Mouse (Mus musculus) liver, embryonic 12.5 days (tissue): ENCODE measurements around the gene Uvssa. TPM values are rescaled to one million over a fixed set of nuclear protein-coding genes. Genes with fewer than 3 reads are reported as not detected.
"Not testable (repeated sequence)": the region's sequence is repeated elsewhere in the genome, so short reads cannot be mapped to it uniquely, and the experiment has no call there.

Experiments used
- ATAC-seq: fragments of 200-750 bp; cut with Nextera tagmentation; 2 replicates; pipeline ENCODE4 v1.8.0; 2017; ENCODE audit warnings: moderate number of reproducible peaks, mild to moderate bottlenecking, moderate library complexity
- H3K27ac ChIP-seq: fragments of 300-500 bp; sonication (generic); 2 replicates; pipeline ENCODE4 v1.5.1; 2016; ENCODE audit warnings: mild to moderate bottlenecking
- H3K27me3 ChIP-seq: fragments of 300-500 bp; sonication (generic); replicated peaks from 2 replicates; pipeline ENCODE4 v1.6.1; 2016; ENCODE audit warnings: mild to moderate bottlenecking, moderate library complexity
- H3K36me3 ChIP-seq: fragments of 300-500 bp; sonication (generic); 2 replicates; pipeline ENCODE4 v1.6.1; 2016; ENCODE audit warnings: mild to moderate bottlenecking, moderate library complexity
- H3K4me1 ChIP-seq: fragments of 300-500 bp; sonication (generic); 2 replicates; pipeline ENCODE4 v1.6.1; 2016
- H3K4me2 ChIP-seq: fragments of 300-500 bp; sonication (generic); 2 replicates; pipeline ENCODE4 v1.6.1; 2016; ENCODE audit warnings: mild to moderate bottlenecking, moderate library complexity
- H3K4me3 ChIP-seq: fragments of 300-500 bp; sonication (generic); 2 replicates; pipeline ENCODE4 v1.5.1; 2016; ENCODE audit warnings: mild to moderate bottlenecking, moderate library complexity
- H3K9ac ChIP-seq: fragments of 300-500 bp; sonication (generic); 2 replicates; pipeline ENCODE4 v1.6.1; 2016; ENCODE audit warnings: mild to moderate bottlenecking, moderate library complexity
- H3K9me3 ChIP-seq: fragments of 300-500 bp; sonication (generic); replicated peaks from 2 replicates; pipeline ENCODE4 v1.6.1; 2016; ENCODE audit warnings: mild to moderate bottlenecking, moderate library complexity
- WGBS: fragments of 180-500 bp; shearing (Covaris S2); methylation state at CpG from one replicate; pipeline ENCODE4 v1.1.7; 2016; ENCODE audit not compliant: insufficient replicate concordance; 5-methylcytosine and 5-hydroxymethylcytosine counted together
- polyA plus RNA-seq: library from polyadenylated mRNA; unstranded; fragments of >200 nt; fragmentation: Nextera tagmentation; extraction: Ambion mirVana; gene quantifications from 2 replicates; pipeline ENCODE4 v1.2.1, GENCODE M21; 2016

Uvssa gene
- polyA plus RNA-seq: 3.5 and 3.6 TPM in 2 replicates

DNA sequence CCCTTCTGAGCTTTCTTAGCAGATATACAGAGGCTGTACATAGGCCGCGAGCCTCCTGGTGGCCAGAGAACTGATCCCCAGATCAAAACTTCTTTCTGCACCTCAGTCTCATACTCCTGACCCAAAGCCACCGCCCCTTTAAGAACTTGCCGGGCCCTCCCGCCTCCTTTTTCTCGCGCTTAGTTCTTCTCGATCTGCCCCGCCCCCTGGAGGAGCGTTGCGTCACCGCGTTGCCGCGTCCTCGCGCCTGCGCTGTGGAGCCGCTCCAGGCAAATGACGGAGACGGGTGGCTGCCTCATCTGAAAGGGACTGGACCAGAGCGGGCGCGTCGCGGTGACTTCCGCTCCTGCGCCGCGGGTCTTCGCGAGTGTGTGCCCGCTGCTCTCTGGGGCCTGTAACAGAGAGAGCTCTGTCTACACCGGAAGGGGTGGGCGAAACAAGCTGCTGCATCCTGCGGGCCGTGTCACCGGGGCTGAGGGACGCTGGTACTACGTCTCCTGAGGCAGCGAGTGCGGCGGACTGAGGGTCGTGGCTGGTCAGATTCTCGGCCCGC, at the start of gene Uvssa:
Gene Uvssa, plus strand, starts transcription at position 248 of the 553 bp plus-strand sequence.
- peaks cover 24% of the 10 kb centered on the region for H3K4me1 ChIP-seq
- WGBS: under 1% methylated on average over 46 of the region's 46 CpGs
- H3K4me2 ChIP-seq: peak within 1 kb of the TSS; percentile 95
- peak within 1 kb of the TSS; percentile 98 for H3K27ac ChIP-seq
- H3K36me3 ChIP-seq: peaks cover 30% of the 10 kb centered on the region
- H3K9me3 ChIP-seq: no peaks in the 10 kb centered on the region
- H3K27me3 ChIP-seq: no peaks in the 10 kb centered on the region
- H3K9ac ChIP-seq: peak within 1 kb of the TSS; percentile 87
- H3K4me3 ChIP-seq: peak within 1 kb of the TSS; percentile 81
- ATAC-seq: peak; percentile 96

DNA sequence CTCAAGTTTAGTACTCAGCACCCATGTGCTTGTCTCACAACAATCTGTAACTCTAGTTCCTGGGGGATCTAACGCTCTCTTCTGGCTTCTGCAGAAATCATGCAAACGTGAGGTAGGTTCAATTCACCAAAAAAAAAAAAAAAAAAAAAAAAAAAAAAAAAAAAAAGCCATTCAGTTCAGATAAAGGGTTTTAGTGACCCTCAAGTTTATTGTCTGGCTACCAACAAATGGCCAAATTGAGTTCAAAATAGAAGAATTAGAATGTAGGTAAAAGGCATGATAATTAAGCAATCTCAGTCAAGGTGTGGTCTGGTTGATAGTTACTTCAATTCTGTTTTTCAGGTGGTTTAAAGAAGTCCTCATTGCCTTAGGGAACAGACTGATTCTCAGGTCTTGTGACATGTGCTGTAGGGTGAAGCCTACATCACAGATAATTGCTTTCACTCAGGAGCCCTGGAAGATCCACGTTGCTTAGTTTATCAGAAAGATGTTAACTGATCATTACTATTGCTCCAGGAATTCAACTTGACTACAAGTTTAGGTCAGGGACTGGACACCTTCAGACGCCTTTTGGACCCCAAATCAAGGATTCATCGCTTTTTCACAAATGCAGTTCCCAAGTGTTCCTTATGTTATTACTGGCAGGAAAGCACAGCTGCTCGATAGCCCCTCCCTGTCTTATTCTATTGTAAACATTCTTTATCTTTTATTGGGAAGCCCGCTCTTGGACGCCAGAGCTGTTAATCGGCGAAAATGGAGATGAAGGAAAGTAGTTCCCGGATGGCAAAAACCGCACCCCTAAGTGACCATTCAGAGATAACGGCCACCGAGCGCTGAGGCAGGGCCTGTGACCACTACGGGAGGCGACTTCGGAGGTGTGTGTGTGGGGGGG, 43.7 kb upstream of the Uvssa start:
- H3K27ac ChIP-seq: peak overlapping the region; percentile 73
- WGBS: 22% methylated on average over 18 of the region's 18 CpGs
- peak overlapping the region; percentile 68 for H3K4me2 ChIP-seq
- peaks cover 13% of the 10 kb centered on the region; the same call in 1 of the 2 replicates for H3K9me3 ChIP-seq
- peak overlapping the region; percentile 69 for H3K9ac ChIP-seq
- peak overlapping the region; percentile 72 for H3K4me3 ChIP-seq
- peaks cover 25% of the 10 kb centered on the region for H3K4me1 ChIP-seq
- H3K36me3 ChIP-seq: peaks cover 15% of the 10 kb centered on the region
- ATAC-seq: no peak
- H3K27me3 ChIP-seq: no peaks in the 10 kb centered on the region

DNA sequence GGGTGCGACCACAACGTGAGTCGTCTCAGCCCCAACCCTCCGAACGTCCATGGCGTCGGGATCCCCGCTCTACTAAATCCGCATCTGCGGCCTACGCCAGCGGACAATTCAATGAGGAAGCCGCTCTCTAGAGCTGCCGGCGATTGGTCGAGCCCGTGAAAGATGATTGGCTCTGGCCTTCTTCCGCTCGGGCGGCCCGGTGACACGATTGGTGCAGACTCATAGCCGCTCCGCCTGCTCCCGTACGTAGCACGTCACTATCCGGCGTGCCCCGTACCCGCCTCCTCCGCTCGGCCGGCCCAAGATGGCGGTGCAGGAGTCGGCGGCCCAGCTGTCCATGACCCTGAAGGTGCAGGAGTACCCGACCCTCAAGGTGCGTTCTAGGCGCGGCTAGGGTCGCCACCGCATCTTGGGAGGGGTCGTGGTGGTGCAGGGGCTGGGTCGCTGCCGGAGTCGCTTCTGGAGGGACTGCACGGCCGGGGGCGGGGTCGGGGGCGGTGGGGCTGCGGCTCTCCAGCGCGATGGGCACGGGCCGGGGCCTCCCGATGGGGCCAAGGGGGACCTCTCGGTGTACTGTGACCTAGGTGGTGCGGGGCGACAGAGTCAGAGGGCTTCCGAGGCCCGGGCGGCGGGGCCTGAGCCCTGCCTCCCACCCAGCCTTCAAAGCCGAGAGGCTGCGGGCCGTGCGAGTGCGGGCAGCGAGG, 42.9 kb upstream of the Uvssa start, which contains the start of gene Maea:
Gene Maea, plus strand, starts transcription at position 237 of the 704 bp plus-strand sequence.
- peak within 1 kb of the TSS; percentile 72 for H3K4me3 ChIP-seq
- peak; percentile 100 for ATAC-seq
- peak within 1 kb of the TSS; percentile 79 for H3K27ac ChIP-seq
- peak within 1 kb of the TSS; percentile 89 for H3K9ac ChIP-seq
- H3K36me3 ChIP-seq: peaks cover 17% of the 10 kb centered on the region
- no peaks in the 10 kb centered on the region for H3K27me3 ChIP-seq
- under 1% methylated on average over 71 of the region's 71 CpGs for WGBS
- peaks cover 13% of the 10 kb centered on the region; the same call in 1 of the 2 replicates for H3K9me3 ChIP-seq
- H3K4me2 ChIP-seq: peak within 1 kb of the TSS; percentile 89
- H3K4me1 ChIP-seq: peaks cover 28% of the 10 kb centered on the region

- 4% methylated on average over 30 of the region's 31 CpGs for WGBS
- Histone ChIP-seq H3K4me1 (peaks cover 33% of the 10 kb centered on the region), H3K27me3 (no peaks in the 10 kb centered on the region), H3K4me3 (peak overlapping the region; percentile 72), H3K9ac (peak overlapping the region; percentile 89), H3K4me2 (peak overlapping the region; percentile 89), H3K27ac (peak overlapping the region; percentile 79), H3K36me3 (peaks cover 17% of the 10 kb centered on the region), H3K9me3 (peaks cover 13% of the 10 kb centered on the region; the same call in 1 of the 2 replicates)
- peak; percentile 31 for ATAC-seq
Measured at GRCm38 (mm10) chr5:33335977-33336360, 42.4 kb upstream of the Uvssa start.

DNA sequence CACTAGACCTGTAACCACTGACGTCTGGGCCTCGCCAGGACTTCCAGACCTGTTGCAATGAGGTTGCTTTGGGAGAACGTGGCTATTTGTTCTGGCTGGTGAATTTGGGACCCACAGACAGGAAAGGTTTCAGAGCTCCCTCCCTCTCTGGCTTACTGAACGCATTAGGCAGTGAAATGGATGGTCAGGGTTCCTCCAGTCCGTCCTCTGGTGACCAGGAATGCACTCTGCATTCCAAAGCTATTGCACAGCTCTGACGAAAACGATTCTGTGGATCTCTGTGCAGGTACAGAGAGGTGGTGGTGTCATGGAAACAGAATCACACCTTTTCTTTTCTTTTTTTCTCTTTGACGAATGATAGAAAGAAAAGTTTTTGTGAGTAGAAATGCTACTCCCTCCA, 41.1 kb upstream of the Uvssa start:
- WGBS: 73% methylated on average over 8 of the region's 8 CpGs
- peaks cover 20% of the 10 kb centered on the region for H3K36me3 ChIP-seq
- H3K27me3 ChIP-seq: no peaks in the 10 kb centered on the region
- H3K4me3 ChIP-seq: peak overlapping the region; percentile 72; the same call in 1 of the 2 replicates
- H3K9me3 ChIP-seq: peaks cover 13% of the 10 kb centered on the region; the same call in 1 of the 2 replicates
- no peak for ATAC-seq
- no peak overlapping the region for H3K9ac ChIP-seq
- H3K4me2 ChIP-seq: peak overlapping the region; percentile 89
- peak overlapping the region; percentile 41; the same call in 1 of the 2 replicates for H3K27ac ChIP-seq
- H3K4me1 ChIP-seq: peaks cover 39% of the 10 kb centered on the region

GRCm38 (mm10) chr5:33341165-33341564, 37.2 kb upstream of the Uvssa start:
- 68% methylated on average over 6 of the region's 6 CpGs for WGBS
- Histone ChIP-seq H3K9me3 (no peaks in the 10 kb centered on the region), H3K27ac (no peak overlapping the region), H3K4me1 (peaks cover 68% of the 10 kb centered on the region), H3K4me2 (no peak overlapping the region), H3K36me3 (peaks cover 30% of the 10 kb centered on the region), H3K4me3 (no peak overlapping the region), H3K27me3 (no peaks in the 10 kb centered on the region), H3K9ac (no peak overlapping the region)
- ATAC-seq: no peak

GRCm38 (mm10) chr5:33342248-33342647, 36.1 kb upstream of the Uvssa start:
- H3K27me3 ChIP-seq, H3K9me3 ChIP-seq, ATAC-seq, H3K4me3 ChIP-seq, H3K4me2 ChIP-seq, H3K9ac ChIP-seq, H3K27ac ChIP-seq: not testable (repeated sequence)
- Histone ChIP-seq H3K4me1 (peaks cover 57% of the 10 kb centered on the region), H3K36me3 (peaks cover 30% of the 10 kb centered on the region)
- WGBS: 58% methylated on average over 3 of the region's 3 CpGs

DNA sequence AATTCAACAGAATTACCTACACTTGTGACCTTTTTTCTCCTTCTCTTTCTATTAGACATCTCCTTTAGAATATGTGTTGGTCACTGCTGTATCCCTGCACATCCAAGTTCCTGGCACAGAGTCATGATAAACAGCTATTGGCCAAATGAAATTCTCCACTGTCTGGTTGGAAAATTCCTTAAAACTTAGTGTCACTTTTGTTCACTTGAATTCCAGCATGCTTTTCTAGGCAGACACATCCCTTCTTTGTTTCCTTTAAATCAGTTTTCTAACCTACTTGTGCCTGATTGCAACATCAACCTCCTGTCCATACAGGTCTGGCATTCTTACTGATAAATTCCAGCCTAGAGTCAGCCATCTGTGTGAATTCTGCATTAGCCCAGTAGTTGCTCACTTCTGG, 35.5 kb upstream of the Uvssa start:
- ATAC-seq: no peak
- Histone ChIP-seq H3K4me1 (peaks cover 51% of the 10 kb centered on the region), H3K9me3 (no peaks in the 10 kb centered on the region), H3K27ac (no peak overlapping the region), H3K4me3 (no peak overlapping the region), H3K4me2 (no peak overlapping the region), H3K9ac (no peak overlapping the region), H3K36me3 (peaks cover 30% of the 10 kb centered on the region), H3K27me3 (no peaks in the 10 kb centered on the region)

- Histone ChIP-seq H3K4me2 (peak overlapping the region; percentile 21; the same call in 1 of the 2 replicates), H3K27me3 (no peaks in the 10 kb centered on the region), H3K4me1 (peaks cover 46% of the 10 kb centered on the region), H3K36me3 (peaks cover 25% of the 10 kb centered on the region), H3K9me3 (no peaks in the 10 kb centered on the region), H3K4me3 (no peak overlapping the region), H3K9ac (no peak overlapping the region), H3K27ac (no peak overlapping the region)
- ATAC-seq: no peak
Measured at GRCm38 (mm10) chr5:33343571-33343970, 34.8 kb upstream of the Uvssa start.

GRCm38 (mm10) chr5:33344070-33344469, 34.3 kb upstream of the Uvssa start:
- H3K9me3 ChIP-seq: no peaks in the 10 kb centered on the region
- H3K27ac ChIP-seq: 0 out of 2 replicates have a peak overlapping the region, but pooled peaks have one; percentile 17
- H3K4me1 ChIP-seq: peaks cover 46% of the 10 kb centered on the region
- no peaks in the 10 kb centered on the region for H3K27me3 ChIP-seq
- 38% methylated on average over 3 of the region's 3 CpGs for WGBS
- no peak overlapping the region for H3K9ac ChIP-seq
- peak; percentile 92 for ATAC-seq
- H3K36me3 ChIP-seq: peaks cover 20% of the 10 kb centered on the region
- H3K4me3 ChIP-seq: no peak overlapping the region
- H3K4me2 ChIP-seq: peak overlapping the region; percentile 21

DNA sequence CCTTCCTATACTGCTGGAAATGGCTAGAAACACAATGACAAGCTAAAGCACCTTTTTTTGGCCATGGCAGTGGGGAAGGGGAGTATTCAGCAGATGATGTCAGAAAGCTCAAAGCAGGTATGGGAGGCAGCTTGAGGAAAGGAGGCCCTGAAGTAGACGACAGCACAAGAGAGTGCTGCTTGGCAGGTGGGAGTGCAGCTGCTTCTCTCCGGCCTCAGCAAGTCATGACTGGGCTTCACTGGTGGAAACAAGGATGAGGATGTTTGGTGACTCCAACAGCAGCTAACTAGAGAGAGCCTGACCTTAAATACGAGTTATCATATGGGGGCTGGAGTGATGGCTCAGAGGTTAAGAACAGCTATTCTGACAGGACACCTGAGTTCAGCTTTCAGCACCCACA, 30.7 kb upstream of the Uvssa start:
- Histone ChIP-seq H3K4me1 (peaks cover 57% of the 10 kb centered on the region), H3K9me3 (no peaks in the 10 kb centered on the region), H3K27ac (no peak overlapping the region), H3K4me3 (no peak overlapping the region), H3K36me3 (peaks cover 10% of the 10 kb centered on the region; the same call in 1 of the 2 replicates), H3K4me2 (no peak overlapping the region), H3K27me3 (no peaks in the 10 kb centered on the region), H3K9ac (no peak overlapping the region)
- no peak for ATAC-seq
- 53% methylated on average over 3 of the region's 3 CpGs for WGBS
